Mouse (Mus musculus) hindbrain, embryonic 12.5 days (tissue): ENCODE measurements around the gene Bad. TPM values are rescaled to one million over a fixed set of nuclear protein-coding genes. Genes with fewer than 3 reads are reported as not detected.

ENCODE experiments used
- ATAC-seq: fragments of 200-750 bp; cut with Nextera tagmentation; 2 replicates; pipeline ENCODE4 v1.8.0; 2017; ENCODE audit warnings: moderate TSS enrichment; ENCODE audit not compliant: low FRiP score
- H3K27ac ChIP-seq: fragments of 300-500 bp; sonication (generic); 2 replicates; pipeline ENCODE4 v1.5.1; 2016; ENCODE audit warnings: mild to moderate bottlenecking
- H3K27me3 ChIP-seq: fragments of 300-500 bp; sonication (generic); 2 replicates; pipeline ENCODE4 v1.6.1; 2016; ENCODE audit warnings: mild to moderate bottlenecking
- H3K36me3 ChIP-seq: fragments of 300-500 bp; sonication (generic); 2 replicates; pipeline ENCODE4 v1.6.1; 2016; ENCODE audit warnings: mild to moderate bottlenecking
- H3K4me1 ChIP-seq: fragments of 300-500 bp; sonication (generic); 2 replicates; pipeline ENCODE4 v1.6.1; 2016
- H3K4me2 ChIP-seq: fragments of 300-500 bp; sonication (generic); replicated peaks from 2 replicates; pipeline ENCODE4 v1.6.1; 2016; ENCODE audit warnings: mild to moderate bottlenecking
- H3K4me3 ChIP-seq: fragments of 300-500 bp; sonication (generic); 2 replicates; pipeline ENCODE4 v1.5.1; 2016; ENCODE audit warnings: mild to moderate bottlenecking
- H3K9ac ChIP-seq: fragments of 300-500 bp; sonication (generic); 2 replicates; pipeline ENCODE4 v1.6.1; 2016; ENCODE audit warnings: mild to moderate bottlenecking, moderate library complexity
- H3K9me3 ChIP-seq: fragments of 300-500 bp; sonication (generic); replicated peaks from 2 replicates; pipeline ENCODE4 v1.6.1; 2016; ENCODE audit warnings: mild to moderate bottlenecking
- WGBS: fragments of 180-500 bp; shearing (Covaris S2); methylation state at CpG from one replicate; pipeline ENCODE4 v1.1.7; 2016; 5-methylcytosine and 5-hydroxymethylcytosine counted together
- polyA plus RNA-seq: library from polyadenylated mRNA; unstranded; fragments of >200 nt; fragmentation: Nextera tagmentation; extraction: Ambion mirVana; gene quantifications from 2 replicates; pipeline ENCODE4 v1.2.1, GENCODE M21; 2016

Gene Bad
- polyA plus RNA-seq, 1 experiment from 2014 or later: 71.7 TPM

- Histone ChIP-seq H3K36me3 (peaks cover 17% of the 10 kb centered on the region), H3K27ac (peak within 1 kb of the TSS; percentile 96), H3K4me3 (peak within 1 kb of the TSS; percentile 78), H3K4me2 (peak within 1 kb of the TSS; percentile 96), H3K9ac (peak within 1 kb of the TSS; percentile 89), H3K4me1 (peaks cover 48% of the 10 kb centered on the region), H3K27me3 (peaks cover 4% of the 10 kb centered on the region; the same call in 1 of the 2 replicates), H3K9me3 (no peaks in the 10 kb centered on the region)
- 0% methylated on average over 16 of the region's 16 CpGs for WGBS
- ATAC-seq: 0 out of 2 replicates have a peak, but pooled peaks have one; percentile 7
Measured at GRCm38 (mm10) chr19:6975537-6976521, 34.2 kb downstream of the Bad start, which contains the start of gene Plcb3. Gene Plcb3 (minus strand): TSS chr19:6976470.

- H3K9ac ChIP-seq: peak overlapping the region; percentile 68; the same call in 1 of the 2 replicates
- no peaks in the 10 kb centered on the region for H3K27me3 ChIP-seq
- no peak for ATAC-seq
- peak overlapping the region; percentile 96 for H3K4me2 ChIP-seq
- peaks cover 52% of the 10 kb centered on the region for H3K4me1 ChIP-seq
- 86% methylated on average over 13 of the region's 13 CpGs for whole genome bisulfite sequencing
- 0 out of 2 replicates have a peak overlapping the region, but pooled peaks have one; percentile 56 for H3K4me3 ChIP-seq
- H3K27ac ChIP-seq: peak overlapping the region; percentile 94
- H3K9me3 ChIP-seq: no peaks in the 10 kb centered on the region
- peaks cover 24% of the 10 kb centered on the region for H3K36me3 ChIP-seq
Measured at GRCm38 (mm10) chr19:6977759-6978638, 36.3 kb downstream of the Bad start.

GRCm38 (mm10) chr19:6978639-6978974 lies 36.9 kb downstream of the Bad start:
- H3K9me3 ChIP-seq: no peaks in the 10 kb centered on the region

GRCm38 (mm10) chr19:6979001-6979479 lies 37.4 kb downstream of the Bad start:
- WGBS: 11% methylated on average over 11 of the region's 11 CpGs
- H3K4me3 ChIP-seq: peak overlapping the region; percentile 56

More at GRCm38 (mm10) chr19:6978639-6978974, 36.9 kb downstream of the Bad start:
- Histone ChIP-seq H3K4me3 (peak overlapping the region; percentile 56), H3K4me1 (peaks cover 49% of the 10 kb centered on the region), H3K4me2 (peak overlapping the region; percentile 96), H3K27me3 (no peaks in the 10 kb centered on the region), H3K9ac (peak overlapping the region; percentile 68), H3K27ac (peak overlapping the region; percentile 94), H3K36me3 (peaks cover 24% of the 10 kb centered on the region)
- ATAC-seq: no peak
- 50% methylated on average over 3 of the region's 3 CpGs for WGBS

DNA sequence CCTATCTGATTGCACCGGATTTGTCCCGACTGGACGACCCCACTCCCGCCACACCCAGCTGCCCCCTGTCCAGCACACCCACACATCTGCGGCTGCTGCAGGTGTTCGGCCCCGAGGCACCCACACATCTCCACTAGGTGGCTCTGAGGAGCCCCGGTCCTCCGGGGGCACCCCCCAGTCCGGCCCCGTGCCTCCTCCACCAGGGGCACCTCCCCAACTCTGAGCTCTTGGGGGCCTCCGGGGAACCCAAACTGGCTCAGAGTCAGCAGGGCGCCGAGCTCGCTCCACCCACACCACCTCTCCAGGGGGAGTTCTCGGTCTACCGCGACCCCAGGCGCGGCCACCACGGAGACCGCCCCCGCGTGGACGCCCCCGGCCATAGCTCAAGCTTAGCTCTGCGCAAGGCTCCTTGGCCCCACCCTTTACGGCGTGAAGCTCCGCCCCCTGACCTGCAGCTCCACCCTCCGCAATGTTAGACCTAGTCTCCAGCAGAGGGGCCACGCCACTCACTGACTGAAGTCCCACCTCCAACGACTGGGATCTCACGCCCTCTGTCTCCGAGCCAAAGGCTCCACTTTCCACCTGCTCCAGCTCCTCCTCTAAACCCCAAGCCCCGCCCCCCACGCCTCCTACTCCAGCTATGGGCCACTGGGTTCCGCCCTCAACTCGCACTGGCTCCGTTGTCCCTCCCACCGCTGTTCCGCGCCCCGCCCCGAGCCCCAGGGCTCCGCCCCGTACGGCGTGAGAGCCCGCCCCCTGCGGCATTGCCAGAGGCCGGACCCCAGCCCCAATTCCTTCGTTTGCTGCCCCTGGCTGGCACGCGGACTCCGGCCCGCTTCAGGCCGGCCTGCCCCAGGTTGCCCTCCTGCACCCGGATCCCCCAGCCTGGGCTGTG lies 38.1 kb downstream of the Bad start:
- H3K27ac ChIP-seq: peak overlapping the region; percentile 94
- peak overlapping the region; percentile 68 for H3K9ac ChIP-seq
- peaks cover 26% of the 10 kb centered on the region for H3K36me3 ChIP-seq
- peaks cover 44% of the 10 kb centered on the region for H3K4me1 ChIP-seq
- no peaks in the 10 kb centered on the region for H3K27me3 ChIP-seq
- peak overlapping the region; percentile 96 for H3K4me2 ChIP-seq
- WGBS: under 1% methylated on average over 59 of the region's 59 CpGs
- H3K9me3 ChIP-seq: no peaks in the 10 kb centered on the region
- ATAC-seq: peak; percentile 88
- H3K4me3 ChIP-seq: peak overlapping the region; percentile 56

More at GRCm38 (mm10) chr19:6979001-6979479, 37.4 kb downstream of the Bad start:
- peaks cover 46% of the 10 kb centered on the region for H3K4me1 ChIP-seq
- H3K9me3 ChIP-seq: no peaks in the 10 kb centered on the region
- peaks cover 26% of the 10 kb centered on the region for H3K36me3 ChIP-seq
- ATAC-seq: no peak
- H3K9ac ChIP-seq: peak overlapping the region; percentile 68
- peak overlapping the region; percentile 94 for H3K27ac ChIP-seq
- H3K4me2 ChIP-seq: peak overlapping the region; percentile 96
- no peaks in the 10 kb centered on the region for H3K27me3 ChIP-seq

DNA sequence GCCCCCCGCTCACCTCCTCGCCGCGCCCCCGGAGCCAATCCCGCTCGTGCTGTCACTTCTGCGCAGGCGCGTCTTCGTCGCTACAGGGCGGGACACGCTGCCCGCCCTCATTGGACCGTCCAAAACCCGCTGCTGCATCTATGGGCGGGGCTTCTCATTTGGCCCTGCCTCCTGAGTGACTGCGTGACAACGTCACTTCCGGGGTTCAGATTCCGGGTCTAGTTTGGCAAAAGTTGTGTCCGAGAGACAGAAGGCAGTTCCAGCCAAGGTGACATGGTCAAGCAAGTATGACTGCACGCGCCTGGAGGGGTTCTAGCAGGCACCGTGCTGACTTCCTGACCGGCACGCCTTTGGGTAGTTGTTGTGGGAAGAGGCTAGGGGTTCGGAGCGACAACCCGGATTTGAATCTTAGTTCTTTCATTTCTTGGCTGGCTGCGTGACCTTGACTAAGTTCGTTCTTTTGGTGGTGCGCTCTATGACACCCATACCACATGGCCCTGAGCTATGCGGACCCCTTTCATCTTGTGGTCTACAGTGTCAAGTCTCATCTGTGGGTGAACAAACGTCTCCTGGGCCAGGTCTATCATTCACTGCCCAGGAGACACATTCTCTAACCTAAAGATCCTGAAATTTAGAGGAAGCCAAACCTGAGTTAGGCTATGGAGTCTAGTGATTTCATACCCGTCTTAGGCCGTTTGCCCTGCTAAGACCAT lies 38.9 kb downstream of the Bad start, which contains the start of gene Fkbp2:
Fkbp2 (minus strand) TSS at position 121 of the 713 bp plus-strand sequence.
- Histone ChIP-seq H3K27me3 (no peaks in the 10 kb centered on the region), H3K9ac (peak within 1 kb of the TSS; percentile 68), H3K9me3 (no peaks in the 10 kb centered on the region), H3K36me3 (peaks cover 31% of the 10 kb centered on the region), H3K4me2 (peak within 1 kb of the TSS; percentile 96), H3K4me3 (peak within 1 kb of the TSS; percentile 56), H3K27ac (peak within 1 kb of the TSS; percentile 94), H3K4me1 (peaks cover 44% of the 10 kb centered on the region)
- 2% methylated on average over 38 of the region's 38 CpGs for WGBS
- ATAC-seq: peak; percentile 88

DNA sequence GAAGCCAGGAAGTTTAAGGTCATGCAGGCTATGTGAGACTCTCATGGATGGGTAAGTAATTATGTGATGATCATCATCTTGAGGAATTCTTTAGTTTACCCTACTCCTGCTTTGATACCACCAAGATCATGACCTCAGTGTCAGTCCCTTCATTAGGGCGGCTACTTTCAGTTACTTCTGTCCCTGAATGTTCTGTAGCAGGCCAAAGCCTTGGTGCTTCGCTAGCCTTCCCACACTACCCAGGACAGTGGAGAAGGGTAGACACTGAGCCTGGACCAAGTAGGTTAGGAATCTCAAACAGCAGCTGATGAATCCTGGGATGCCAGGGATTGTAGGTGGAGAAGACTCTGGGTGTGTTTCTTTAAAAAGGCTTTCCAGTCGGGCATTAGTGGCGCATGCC lies 39.8 kb downstream of the Bad start:
- Histone ChIP-seq H3K36me3 (peaks cover 31% of the 10 kb centered on the region), H3K27me3 (no peaks in the 10 kb centered on the region), H3K4me2 (no peak overlapping the region), H3K27ac (no peak overlapping the region), H3K4me3 (no peak overlapping the region), H3K4me1 (peaks cover 43% of the 10 kb centered on the region), H3K9ac (no peak overlapping the region), H3K9me3 (no peaks in the 10 kb centered on the region)
- WGBS: 94% methylated on average over 4 of the region's 4 CpGs
- no peak for ATAC-seq

- Histone ChIP-seq H3K27me3 (no peaks in the 10 kb centered on the region), H3K9me3 (no peaks in the 10 kb centered on the region), H3K4me1 (peaks cover 40% of the 10 kb centered on the region), H3K4me2 (no peak overlapping the region), H3K27ac (no peak overlapping the region), H3K9ac (no peak overlapping the region), H3K4me3 (no peak overlapping the region), H3K36me3 (peaks cover 16% of the 10 kb centered on the region)
- WGBS: 35% methylated on average over 5 of the region's 5 CpGs
- ATAC-seq: no peak
Measured at GRCm38 (mm10) chr19:6983621-6984020, 42.0 kb downstream of the Bad start.

DNA sequence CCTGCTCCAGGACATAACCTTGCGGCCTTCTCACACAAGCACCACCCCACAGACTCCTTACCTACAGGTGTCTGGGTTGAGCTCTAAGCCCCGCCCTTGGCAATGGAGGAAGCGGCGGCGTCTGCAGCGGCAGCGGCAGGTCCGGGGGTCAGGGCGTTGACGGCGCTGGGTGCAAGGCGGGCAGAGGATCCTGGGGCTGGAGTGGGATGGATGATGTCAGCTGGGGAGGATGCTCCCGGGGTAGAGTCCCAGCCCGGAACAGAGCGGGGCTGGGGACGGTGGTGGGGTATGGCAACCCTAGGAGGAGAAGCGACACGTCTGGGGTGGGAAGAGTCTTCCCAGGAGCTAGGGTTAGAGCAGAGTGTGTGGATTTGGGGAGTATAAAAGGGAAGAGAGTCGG lies 43.6 kb downstream of the Bad start:
- Histone ChIP-seq H3K27ac (no peak overlapping the region), H3K27me3 (no peaks in the 10 kb centered on the region), H3K4me1 (peaks cover 28% of the 10 kb centered on the region), H3K9me3 (no peaks in the 10 kb centered on the region), H3K36me3 (peaks cover 14% of the 10 kb centered on the region), H3K4me3 (no peak overlapping the region), H3K4me2 (no peak overlapping the region), H3K9ac (no peak overlapping the region)
- WGBS: 85% methylated on average over 19 of the region's 19 CpGs
- no peak for ATAC-seq

- Histone ChIP-seq H3K9me3 (no peaks in the 10 kb centered on the region), H3K4me1 (peaks cover 23% of the 10 kb centered on the region), H3K9ac (peak overlapping the region; percentile 35; the same call in 1 of the 2 replicates), H3K27me3 (no peaks in the 10 kb centered on the region), H3K27ac (no peak overlapping the region), H3K36me3 (peaks cover 14% of the 10 kb centered on the region), H3K4me2 (peak overlapping the region; percentile 94), H3K4me3 (peak overlapping the region; percentile 88)
- 84% methylated on average over 10 of the region's 10 CpGs for WGBS
- ATAC-seq: no peak; the same call in 1 of the 2 replicates
Measured at GRCm38 (mm10) chr19:6985951-6986708, 44.5 kb downstream of the Bad start.
